Mouse (Mus musculus) frontal cortex, postnatal 36 days (tissue): Measurements from ENCODE around the gene Arap1.

Source experiments
- DNase-seq, 2 experiments: peaks; one replicate each; pipeline ENCODE4 v3.0.0; 2022; ENCODE audit warnings: low spot score in 2 of 2

Arap1 gene

DNA sequence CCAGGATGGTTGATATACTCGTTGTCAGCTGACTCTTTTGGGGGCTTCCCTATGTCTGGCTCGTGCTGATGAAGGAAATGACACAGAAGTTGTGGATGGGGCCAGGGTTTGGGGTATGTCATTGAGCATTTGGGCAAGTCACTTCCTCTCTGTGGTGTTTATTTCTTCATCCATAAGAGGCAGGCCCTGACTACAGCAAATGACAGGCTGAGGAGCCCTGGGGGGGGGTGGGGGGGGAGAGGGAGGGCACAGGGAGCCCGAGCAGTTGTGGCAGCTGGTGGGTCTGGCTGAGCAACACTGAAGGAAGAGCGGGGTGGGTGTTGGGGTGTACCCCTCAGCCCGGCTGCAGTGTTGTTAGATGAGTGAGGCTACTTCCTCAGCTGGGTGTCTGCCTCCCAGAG lies 14.9 kb downstream of the Arap1 start:
- DNase-seq: no peak

DNA sequence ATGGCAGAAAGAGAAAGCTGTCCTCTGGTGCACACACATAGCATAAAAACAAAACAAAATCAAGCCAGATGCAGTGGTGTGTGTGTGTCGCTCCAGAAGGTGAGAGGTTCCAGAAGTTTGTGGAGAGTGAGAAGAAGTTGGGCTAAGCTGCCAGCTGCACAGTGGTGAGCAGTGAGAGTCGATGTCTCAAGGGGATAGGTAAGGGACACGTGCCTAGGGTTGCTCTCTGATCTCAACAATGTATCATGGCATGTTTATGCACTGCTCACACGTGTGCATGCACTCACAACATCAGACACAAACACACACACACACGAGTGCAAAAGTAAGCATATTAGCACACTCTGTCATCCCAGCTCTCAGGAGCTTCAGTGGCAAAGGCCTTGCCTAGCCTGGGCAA lies 16.0 kb downstream of the Arap1 start:
- DNase-seq: no peak

DNA sequence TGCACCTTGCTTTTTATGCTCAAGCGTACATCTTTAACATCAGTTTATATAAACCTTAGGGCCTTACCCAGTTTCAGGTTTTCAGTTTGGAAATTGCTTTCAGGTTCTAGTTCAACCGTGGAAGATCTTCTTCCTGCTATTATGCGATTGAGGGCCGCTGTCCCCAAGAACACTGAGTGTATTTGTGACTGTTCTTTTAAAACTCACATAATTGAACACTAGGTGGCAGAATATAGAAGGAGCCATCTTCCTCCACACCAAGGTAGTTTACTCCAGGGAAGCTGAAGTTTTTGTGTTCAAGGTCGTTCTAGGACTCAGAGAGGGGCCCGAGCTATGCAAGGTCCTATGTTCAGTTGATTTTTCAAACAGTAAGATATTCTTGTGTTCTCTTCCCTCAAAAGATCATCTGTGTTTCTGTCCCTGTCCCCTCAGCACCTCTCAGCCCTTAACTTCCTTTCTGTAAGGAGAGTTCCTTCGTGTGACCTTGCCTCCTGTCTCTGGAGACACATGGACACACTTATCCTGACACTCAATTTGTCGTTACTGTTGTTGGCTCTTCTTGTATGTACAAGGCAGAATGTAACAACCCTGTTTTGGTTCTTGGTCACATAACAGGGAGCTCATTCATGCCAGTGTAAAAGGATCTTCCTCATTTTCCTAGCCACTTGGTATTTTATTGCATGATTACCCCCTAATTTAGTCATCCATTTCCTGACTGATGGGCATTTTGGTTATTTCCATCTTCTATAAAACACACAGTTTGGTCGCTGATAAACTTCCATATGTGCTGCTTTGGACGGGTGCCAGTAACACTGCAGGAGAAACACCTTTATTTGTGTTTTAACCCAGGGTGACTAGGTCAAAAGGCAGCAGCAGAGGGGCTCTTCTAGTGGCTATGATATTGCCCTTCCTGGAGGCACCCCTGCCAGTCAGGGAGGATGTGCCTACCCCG lies 20.3 kb downstream of the Arap1 start:
- no peak for DNase-seq

DNA sequence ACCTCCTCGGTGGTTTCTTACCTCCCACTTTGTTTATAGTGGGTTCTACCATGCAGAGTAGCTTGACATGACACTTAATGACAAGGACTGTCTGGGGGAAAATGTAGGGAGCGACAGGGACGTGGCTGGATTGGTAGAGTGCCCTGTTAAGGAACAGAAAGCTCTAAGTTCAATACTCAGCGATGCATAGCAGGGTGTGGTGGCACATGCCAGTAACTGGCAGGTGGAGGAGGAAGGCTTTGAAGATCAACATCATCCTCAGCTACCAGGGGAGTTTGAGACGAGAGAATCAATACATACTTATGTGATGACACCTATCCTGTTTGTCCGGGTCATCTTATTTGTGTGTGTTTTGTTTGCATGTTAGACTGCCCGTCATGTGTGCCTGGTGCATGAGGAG lies 21.8 kb downstream of the Arap1 start:
- DNase-seq: no peak

DNA sequence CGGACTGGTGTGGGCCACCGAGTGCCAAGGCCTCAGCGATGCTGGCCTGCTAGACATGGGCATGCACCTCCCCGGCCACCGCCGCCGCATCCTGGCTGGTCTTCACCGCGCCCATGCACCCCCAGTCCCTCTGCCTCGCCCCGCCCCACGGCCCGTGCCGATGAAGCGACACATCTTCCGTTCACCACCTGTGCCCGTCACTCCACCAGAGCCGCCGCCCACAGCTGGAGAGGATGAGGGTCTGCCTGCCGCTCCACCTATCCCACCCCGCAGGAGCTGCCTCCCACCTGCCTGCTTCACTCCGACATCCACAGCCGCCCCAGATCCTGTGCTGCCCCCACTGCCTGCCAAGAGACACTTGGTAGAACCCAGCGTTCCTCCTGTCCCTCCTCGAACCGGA lies 25.2 kb downstream of the Arap1 start:
- DNase-seq: no peak

DNA sequence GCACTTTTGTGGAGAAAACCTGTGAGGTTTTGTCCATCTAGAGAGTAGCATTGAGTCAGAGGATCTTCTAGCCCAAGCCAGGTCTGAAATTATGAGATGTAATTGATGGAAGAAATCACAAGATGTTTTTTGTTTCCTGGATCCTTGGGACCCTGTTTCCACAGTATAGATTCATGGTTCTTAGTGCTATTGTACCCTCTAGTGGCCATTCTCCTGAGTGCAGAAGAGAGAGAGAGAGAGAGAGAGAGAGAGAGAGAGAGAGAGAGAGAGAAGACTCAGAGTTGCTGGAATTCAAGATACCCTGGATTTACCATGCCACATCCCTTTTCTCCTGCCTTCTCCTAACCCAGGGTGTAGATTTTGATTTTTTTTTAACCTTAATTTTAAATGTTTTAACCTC lies 26.3 kb downstream of the Arap1 start:
- peak in 1 of 2 experiments; percentile 51 for DNase-seq

DNA sequence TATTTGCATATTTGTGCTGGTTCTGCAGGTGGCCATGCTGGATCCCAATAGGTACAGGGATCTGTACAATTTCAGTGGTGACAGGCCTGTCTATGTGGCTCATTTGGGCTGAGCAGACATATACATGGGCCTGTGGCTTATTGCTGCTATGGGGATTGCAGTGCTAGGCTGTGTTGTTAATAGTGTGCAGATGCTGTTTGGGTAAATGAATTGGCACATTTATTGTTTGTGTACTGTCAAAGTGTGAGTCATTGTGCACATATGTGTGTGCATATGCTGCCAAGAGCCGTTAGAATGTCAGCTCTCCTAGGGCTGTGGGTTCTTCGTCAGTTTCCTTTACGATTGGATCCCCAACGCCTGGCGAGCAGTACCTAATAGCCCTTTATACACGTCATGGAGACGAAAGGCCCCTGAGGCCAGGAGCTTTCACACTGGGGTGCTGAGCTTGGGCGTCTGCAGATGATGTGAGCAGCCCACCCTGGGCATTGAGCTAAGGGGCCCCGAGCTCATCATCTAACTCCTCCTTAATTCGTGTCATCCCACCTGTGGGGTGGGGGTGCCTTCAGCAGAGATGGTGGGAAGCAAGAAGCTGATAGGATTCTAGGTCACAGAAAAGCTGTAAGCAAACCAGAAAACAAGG lies 29.0 kb downstream of the Arap1 start:
- DNase-seq: no peak

DNA sequence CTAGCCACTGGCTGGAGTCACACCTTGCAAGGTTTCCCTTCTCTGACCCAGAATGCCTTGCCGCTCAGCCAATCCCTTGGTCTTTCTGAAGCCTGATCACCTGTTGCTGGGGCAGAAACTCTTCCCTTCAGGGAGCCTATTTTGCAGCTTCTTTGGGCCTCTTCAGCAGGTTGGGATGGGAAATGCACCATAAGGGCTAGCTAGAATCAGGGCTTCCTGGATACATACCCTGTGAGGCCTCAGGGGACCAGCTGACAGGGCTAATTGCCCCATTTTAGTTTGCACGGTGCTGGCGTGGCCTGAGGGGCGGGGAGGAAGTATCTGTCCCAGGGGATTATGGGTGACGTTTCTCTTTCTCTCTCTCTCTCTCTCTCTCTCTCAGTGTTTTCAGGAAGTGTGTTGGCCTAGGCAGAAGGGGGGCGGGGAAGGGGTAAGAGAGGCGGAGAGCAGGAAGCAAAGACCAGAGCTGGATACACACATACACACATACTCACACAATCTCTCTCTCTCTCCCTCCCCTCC lies 29.9 kb downstream of the Arap1 start:
- peak in 1 of 2 experiments; percentile 28 for DNase-seq

DNA sequence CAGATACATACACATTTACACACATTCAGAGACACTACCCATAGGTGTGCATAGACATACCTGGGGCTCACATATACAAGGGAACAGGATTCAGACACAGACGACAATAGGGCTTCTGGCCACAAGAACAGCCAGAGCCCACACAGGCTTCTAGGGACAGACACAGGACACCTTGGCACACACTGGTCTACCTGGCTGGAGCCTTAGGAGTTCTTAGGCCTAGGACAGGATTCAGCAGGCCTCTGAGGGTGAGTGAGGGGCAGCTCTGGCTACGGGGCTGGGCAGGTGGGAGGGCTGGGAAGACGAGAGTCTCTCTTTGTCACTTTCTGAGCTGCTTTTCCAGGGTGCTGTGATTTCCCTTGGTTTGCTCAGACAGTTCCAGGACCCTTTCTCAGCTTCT lies 30.4 kb downstream of the Arap1 start:
- DNase-seq: no peak

DNA sequence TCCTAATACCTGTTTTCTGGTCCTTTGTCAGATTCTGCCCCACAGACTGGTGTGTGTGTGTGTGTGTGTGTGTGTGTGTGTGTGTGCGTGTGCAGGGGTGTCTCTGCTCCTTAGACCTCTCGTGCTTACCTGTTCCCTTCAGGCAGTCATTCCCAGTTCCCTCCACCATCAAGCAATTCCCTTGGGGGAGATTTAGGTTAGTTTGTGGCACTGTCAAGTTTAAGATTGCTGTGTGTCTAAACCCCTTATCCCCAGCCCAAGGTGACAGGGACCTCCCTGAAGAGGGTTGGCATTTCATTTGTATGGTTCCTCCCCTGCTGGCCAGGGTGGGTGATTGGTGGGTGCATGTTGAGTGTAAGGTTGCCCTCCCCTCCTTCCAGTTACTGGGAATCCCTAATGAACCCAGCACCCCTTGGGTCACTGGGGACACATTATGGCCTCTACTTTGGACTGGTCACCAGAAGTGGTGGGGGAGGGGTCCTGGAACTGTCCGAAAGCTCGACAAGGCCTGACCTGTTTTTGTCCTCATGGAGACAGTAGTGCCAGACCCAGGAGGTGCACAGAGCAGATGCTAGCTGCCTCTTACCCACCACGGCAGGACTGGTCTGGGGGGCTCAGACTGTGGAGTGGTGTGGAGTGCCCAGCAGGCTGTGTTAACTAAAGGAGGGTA lies 31.1 kb downstream of the Arap1 start:
- no peak for DNase-seq

DNA sequence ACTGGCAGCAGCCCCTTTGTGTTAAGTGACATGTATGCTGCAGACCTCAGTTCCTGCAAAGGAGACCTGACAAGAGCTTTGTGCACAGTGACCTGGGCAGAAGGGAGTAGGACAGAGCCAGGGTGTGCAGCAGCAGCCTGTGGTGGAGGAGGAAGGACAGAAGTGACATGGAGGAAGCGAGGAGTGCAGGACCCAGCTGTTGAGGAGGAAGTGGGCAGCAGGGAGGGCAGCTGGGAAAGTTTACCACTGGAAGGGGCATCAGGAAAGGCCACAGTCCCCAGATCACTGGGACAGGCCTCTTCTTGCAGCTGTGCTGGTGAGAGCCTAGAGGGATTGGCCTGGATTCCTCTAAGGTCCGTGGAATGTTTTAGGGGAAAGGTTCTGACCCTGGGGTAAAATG lies 31.9 kb downstream of the Arap1 start:
- DNase-seq: no peak

DNA sequence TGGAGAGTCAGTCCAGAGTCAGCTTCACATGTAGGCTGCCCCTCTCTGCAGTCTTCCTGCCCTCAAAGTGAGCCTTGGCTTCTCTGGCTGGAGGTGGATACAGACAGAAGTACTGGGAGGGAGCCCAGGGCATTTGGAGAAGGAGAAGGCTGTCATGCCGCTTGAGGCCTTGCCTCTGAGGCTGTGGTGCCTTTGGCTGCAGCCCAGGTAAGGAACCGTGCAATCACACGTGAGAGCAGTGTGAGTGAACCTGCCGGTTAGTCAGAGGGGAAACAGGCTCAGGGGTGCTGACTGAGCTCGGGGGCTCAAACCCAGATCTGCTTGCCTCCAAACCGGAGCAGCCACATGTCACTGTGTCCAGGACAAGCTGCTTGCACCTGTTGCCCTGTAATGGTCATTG lies 33.6 kb downstream of the Arap1 start:
- DNase-seq: no peak

DNA sequence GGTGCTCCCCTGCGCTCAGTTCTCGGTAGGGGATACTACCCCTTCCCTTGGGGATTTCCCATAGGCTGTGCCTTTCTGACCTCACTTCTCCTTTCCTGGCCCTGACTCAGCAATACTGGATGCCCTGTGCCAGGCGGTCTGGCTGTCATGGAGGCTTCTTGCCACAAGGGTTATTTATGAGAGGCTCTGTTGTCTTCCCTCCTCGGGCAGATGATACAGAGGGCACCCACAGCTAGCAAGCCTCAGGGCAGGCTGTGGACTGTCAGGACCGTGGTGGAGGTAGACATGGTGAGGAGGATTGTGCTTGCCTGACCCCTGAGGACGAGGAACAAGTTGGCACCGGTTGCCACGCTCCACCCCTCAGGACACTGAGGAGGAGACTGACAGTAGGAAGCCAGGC lies 34.5 kb downstream of the Arap1 start:
- DNase-seq: peak in 1 of 2 experiments; percentile 19

DNA sequence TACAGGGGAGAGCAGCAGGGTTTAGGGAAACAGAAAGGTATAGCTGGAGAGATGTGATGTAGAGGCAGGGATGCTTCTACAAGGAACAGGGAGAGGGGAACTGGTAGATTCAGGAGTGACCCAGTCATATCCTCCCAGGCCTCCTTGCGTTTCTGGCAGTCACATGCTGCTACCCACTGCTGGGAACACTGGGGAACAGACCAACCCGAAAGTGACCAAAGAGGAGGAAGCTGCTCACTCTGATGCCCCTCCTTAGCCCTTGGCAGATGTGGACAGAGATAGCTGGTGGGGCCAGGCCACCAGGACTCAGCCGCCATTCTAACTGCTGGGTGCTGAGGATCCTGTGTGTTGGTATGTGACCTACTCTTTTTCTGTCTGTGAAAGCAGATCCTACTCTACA lies 35.9 kb downstream of the Arap1 start:
- no peak for DNase-seq

DNA sequence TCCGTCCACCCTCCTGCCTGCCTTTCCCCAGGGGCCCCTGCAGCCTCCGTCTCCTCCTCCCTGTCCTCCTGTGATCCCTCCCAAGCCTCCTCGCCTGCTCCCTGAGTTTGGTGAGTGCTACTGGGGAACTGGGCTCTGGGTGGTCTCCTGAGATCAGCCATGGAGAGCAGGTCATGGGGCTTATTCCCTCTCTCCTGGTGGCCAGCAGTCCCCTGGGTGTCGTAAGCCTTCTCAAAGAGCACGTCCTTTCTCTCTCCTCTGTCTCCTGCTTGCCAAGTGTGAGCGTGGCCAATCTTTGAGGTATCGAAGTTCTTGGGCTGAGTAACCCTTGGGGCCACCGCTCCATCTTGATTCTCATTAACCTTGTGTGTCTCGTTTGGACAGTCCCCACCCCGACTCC lies 37.1 kb downstream of the Arap1 start:
- DNase-seq: no peak

DNA sequence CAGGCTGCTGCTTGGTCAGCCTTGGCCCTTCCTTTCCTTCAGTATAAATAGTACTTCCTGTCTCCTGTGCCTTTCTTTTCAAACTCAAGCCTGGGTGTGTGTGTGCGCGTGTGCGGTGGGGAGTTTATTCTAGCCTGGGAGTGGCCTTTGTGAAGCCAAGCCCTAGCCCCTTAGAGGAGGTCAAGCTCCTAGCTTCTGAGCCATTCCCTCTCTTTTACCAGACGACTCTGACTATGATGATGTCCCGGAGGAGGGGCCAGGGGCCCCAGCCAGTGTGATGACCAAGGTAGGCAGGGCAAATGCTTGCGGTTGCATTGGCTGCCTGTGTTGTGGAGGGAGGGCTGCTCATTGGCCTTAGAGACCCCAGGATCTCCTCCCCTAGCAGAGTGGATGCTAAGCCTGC lies 37.5 kb downstream of the Arap1 start:
- DNase-seq: no peak

DNA sequence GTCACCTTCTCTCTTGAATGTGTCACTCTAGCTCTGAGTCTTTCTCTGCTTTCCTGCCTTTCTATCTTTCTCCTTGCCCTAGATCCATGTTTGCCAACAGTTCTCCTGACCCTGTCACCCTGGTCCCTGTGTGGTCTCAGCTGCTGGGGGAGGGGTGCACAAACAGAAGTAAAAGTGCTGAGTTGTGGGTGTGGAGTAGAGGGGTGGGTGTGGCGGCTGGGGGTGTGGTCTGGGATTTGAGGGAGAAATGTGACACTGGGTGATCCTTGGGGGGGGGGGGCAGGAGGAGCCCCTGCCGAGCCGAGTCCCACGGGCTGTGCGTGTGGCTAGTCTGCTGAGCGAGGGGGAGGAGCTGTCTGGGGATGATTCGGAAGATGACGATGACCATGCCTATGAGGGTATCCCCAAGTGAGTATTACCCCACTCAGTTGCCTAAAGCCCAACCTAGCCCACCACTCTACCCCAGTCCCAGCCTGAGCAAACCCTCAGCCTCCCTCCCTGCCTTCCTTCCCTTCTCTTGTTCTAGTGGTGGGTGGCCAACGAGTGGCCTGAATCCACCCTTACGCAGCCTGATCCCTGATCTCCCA lies 38.1 kb downstream of the Arap1 start:
- no peak for DNase-seq

DNA sequence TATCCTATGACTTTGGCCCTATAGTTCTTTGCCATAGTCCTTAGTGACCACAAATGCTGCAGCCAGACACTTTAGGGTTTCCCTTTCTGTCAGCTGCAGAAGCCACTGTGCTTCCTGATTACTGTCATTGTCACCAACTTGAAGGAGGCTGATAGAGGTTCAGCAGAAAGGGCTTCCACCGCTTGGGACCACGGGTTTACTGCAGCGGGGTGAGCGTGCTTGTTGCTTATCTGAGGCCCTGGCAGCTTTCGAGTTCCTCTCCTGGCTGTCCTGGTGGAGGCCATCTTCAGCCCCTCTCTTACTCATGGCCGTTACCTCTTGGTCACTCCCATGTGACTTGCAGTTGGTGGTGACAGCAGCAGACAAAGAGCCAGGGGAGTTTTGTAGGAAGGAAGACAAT lies 41.4 kb downstream of the Arap1 start:
- no peak for DNase-seq

DNA sequence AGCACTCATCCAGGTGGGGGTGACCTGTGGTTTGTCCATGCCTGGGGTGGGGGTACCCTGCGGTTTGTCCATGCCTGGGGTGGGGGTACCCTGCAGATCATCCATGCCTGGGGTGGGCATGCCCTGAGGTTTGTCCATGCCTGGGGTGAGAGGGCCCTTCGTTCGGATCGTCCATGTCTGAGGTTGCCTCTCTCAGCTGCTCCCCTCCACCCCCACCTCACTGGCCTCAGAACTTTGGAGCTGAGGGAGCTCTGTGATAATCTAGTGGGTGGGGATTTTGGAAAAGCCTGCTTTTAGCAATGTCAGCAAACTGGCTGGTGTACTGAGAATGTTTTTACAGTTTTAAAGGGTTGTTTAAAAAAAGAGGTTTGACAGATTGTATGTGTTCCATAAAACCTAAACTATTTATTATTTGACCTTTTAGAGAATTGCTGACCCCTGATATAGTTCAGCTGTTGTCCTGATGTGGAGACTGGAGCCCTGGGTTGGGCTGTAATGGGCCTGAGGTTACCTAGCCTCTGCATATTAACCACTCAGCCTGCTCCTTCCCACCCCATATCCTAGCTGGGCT lies 44.1 kb downstream of the Arap1 start:
- no peak for DNase-seq

DNA sequence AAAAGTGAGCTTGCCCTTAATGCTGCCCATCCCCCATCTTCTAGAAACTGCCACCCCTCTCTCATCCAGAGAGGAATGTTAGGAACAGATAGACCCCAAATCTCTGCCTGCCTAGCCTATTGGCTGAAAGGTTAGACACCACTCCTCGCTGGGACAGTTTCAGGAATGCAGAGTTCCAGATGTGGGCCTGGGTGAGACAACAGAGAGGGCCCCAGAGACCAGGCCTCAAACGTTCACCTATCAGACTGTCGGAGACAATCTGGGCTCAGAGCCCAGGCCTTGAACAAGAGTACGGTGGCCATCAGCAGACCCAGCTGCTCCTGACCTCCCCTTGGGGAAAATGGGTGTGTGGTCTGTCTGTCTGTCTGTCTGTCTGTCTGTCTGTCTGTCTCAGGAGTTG lies 45.1 kb downstream of the Arap1 start:
- no peak for DNase-seq

DNA sequence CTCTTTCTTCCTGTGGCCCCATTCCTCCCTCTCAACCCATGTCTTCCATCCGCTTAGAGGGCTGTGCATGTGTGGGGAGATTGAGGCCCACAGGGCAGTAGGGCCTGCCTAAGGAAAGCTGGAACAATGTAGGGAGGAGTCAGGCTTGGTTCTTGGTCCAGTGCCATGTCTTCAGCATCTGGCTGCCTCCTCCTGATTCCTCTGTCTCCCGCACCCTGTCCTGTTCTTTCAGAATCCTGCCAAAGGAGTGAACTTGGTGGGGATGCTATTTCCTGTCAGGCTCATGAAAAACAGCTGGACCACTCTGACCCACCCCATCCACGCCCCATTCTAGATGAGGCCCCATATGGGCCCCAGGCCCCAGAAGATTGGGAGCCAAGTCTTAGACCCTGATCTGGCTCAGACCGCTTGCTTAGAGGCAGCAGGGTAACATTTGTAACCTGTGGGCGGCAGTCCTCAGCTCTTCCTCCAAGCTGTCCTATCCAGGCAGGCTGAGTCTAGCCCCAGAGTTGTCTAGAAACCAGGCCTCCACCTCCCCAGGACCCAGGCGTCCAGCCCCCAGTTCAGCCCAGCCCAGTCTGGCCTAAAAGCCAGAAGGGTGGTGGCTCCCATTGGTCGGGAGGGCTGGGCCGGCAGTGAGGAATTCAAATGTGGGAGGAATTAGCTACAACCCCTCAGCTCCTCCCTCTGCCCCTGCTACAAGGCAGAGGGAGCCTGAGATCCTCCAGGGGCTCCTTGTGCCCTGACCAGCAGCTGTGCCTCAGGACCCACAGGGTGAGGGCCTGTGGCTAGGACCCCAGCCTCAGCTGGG lies 46.0 kb downstream of the Arap1 start:
- DNase-seq: no peak
